In the genomic region with DNA sequence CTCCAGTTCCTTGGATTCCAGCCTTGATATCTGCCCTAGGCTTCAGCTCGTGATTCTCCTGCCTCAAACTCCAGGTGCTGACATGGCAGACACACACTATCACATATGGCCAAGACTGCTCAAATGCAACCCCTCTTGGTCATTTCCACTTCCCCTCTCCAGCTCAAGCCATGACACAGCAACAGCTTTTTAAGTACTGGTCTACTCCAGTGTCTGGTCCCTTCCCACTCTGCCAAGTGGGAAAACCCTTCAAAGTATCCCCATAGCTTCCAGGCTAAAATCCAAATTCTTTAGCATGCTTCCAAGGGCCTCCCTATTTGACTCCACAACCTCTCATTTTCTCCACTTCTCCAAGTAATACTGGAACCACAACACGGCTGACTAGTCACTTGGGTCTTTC, we compare ENCODE assay signal across 8 mouse cellular contexts. TPM values are rescaled to one million over a fixed set of nuclear protein-coding genes. Genes with fewer than 3 reads are reported as not detected.
A peak's percentile ranks its signal among the peaks of the same experiment; 100 is the strongest.
DNase-seq lines count a peak whose midpoint lies in the region; ATAC-seq and TF ChIP-seq lines count a peak whose summit lies in the region.

No protein-coding gene starts in this region.

- no peaks in the 10 kb centered on the region for H3K36me3 ChIP-seq in kidney, embryonic 15.5 days
- no peaks in the 10 kb centered on the region for H3K36me3 ChIP-seq in embryonic facial prominence, embryonic 10.5 days (replicated peaks)
- no peaks in the 10 kb centered on the region for H3K36me3 ChIP-seq in hindbrain, postnatal 0 days (ENCODE audit: insufficient read depth, low read length)
- H3K36me3 ChIP-seq in midbrain, embryonic 16.5 days (ENCODE audit: control insufficient read depth, insufficient read depth, low read length): no peaks in the 10 kb centered on the region

- peak overlapping the region; percentile 84; the same call in 1 of the 2 replicates for H3K9ac ChIP-seq in kidney, embryonic 15.5 days
- peak overlapping the region; percentile 28 for H3K9ac ChIP-seq in hindbrain, postnatal 0 days (replicated peaks; ENCODE audit: low read length)
- peak overlapping the region; percentile 32; the same call in 1 of the 2 replicates for H3K9ac ChIP-seq in midbrain, embryonic 16.5 days (ENCODE audit: low read depth, low read length)

- intact Hi-C loops in left cerebral cortex, postnatal 10 days (cut with DNase I): no loop called here

- no peak for TF ChIP-seq CTCF in hindbrain, postnatal 0 days (IDR thresholded peaks at IDR 0.05; ENCODE audit: low read depth)

- H3K4me1 ChIP-seq in kidney, embryonic 15.5 days: peaks cover 33% of the 10 kb centered on the region
- H3K4me1 ChIP-seq in embryonic facial prominence, embryonic 10.5 days: peaks cover 25% of the 10 kb centered on the region
- H3K4me1 ChIP-seq in hindbrain, postnatal 0 days (ENCODE audit: insufficient read depth, low read length): peaks cover 17% of the 10 kb centered on the region
- H3K4me1 ChIP-seq in midbrain, embryonic 16.5 days (ENCODE audit: control insufficient read depth, insufficient read depth, low read length): peaks cover 30% of the 10 kb centered on the region

- WGBS in kidney, embryonic 15.5 days: 45% methylated on average over 2 of the region's 2 CpGs
- WGBS in embryonic facial prominence, embryonic 10.5 days: 70% methylated on average over 2 of the region's 2 CpGs
- 60% methylated on average over 2 of the region's 2 CpGs for WGBS in hindbrain, postnatal 0 days
- 75% methylated on average over 2 of the region's 2 CpGs for WGBS in midbrain, embryonic 16.5 days

- ATAC-seq in kidney, embryonic 15.5 days (replicated peaks; ENCODE audit: low FRiP score): no peak
- ATAC-seq in hindbrain, postnatal 0 days: no peak
- no peak for ATAC-seq in midbrain, embryonic 16.5 days

- H3K4me3 ChIP-seq in kidney, embryonic 15.5 days (replicated peaks): peak overlapping the region; percentile 86
- peak overlapping the region; percentile 88 for H3K4me3 ChIP-seq in embryonic facial prominence, embryonic 10.5 days
- H3K4me3 ChIP-seq in hindbrain, postnatal 0 days (ENCODE audit: low read length): no peak overlapping the region
- H3K4me3 ChIP-seq in midbrain, embryonic 16.5 days (ENCODE audit: low read depth, low read length): no peak overlapping the region; the same call in 1 of the 2 replicates

- H3K27ac ChIP-seq in kidney, embryonic 15.5 days: peak overlapping the region; percentile 41
- H3K27ac ChIP-seq in embryonic facial prominence, embryonic 10.5 days (replicated peaks): no peak overlapping the region
- no peak overlapping the region for H3K27ac ChIP-seq in hindbrain, postnatal 0 days
- H3K27ac ChIP-seq in midbrain, embryonic 16.5 days (ENCODE audit: low read length): no peak overlapping the region

- no peaks in the 10 kb centered on the region for H3K27me3 ChIP-seq in kidney, embryonic 15.5 days
- no peaks in the 10 kb centered on the region for H3K27me3 ChIP-seq in embryonic facial prominence, embryonic 10.5 days (replicated peaks; ENCODE audit: low read depth, poor library complexity, severe bottlenecking)
- H3K27me3 ChIP-seq in hindbrain, postnatal 0 days (ENCODE audit: insufficient read depth, low read length): no peaks in the 10 kb centered on the region
- no peaks in the 10 kb centered on the region for H3K27me3 ChIP-seq in midbrain, embryonic 16.5 days (ENCODE audit: control insufficient read depth, insufficient read depth, low read depth, low read length)

- no peak for DNase-seq in kidney, postnatal 4 days
- no peak for DNase-seq in embryonic facial prominence, embryonic 10.5 days (ENCODE audit: low spot score)
- no peak for DNase-seq in hindbrain, postnatal 0 days (ENCODE audit: low spot score)
- DNase-seq in left cerebral cortex, postnatal 10 days (ENCODE audit: extremely low spot score in 1 of 2, low spot score in 2 of 2): no peak
- DNase-seq in cerebellum, postnatal 36 days: no peak
- no peak for DNase-seq in urinary bladder, postnatal 4 days (ENCODE audit: low spot score in 2 of 2)

- no peaks in the 10 kb centered on the region for H3K9me3 ChIP-seq in kidney, embryonic 15.5 days (replicated peaks)
- no peaks in the 10 kb centered on the region for H3K9me3 ChIP-seq in embryonic facial prominence, embryonic 10.5 days
- no peaks in the 10 kb centered on the region for H3K9me3 ChIP-seq in hindbrain, postnatal 0 days (ENCODE audit: low read length)
- H3K9me3 ChIP-seq in midbrain, embryonic 16.5 days (replicated peaks; ENCODE audit: control insufficient read depth, low read length, poor library complexity, severe bottlenecking): no peaks in the 10 kb centered on the region

- peak overlapping the region; percentile 87 for H3K4me2 ChIP-seq in kidney, embryonic 15.5 days
- peak overlapping the region; percentile 67 for H3K4me2 ChIP-seq in hindbrain, postnatal 0 days (ENCODE audit: low read depth, low read length)
- H3K4me2 ChIP-seq in midbrain, embryonic 16.5 days (ENCODE audit: low read length): peak overlapping the region; percentile 55

RNA-seq across cellular contexts. Expression of a gene that starts 1.8 kb away (rescaled TPM):
- polyA plus RNA-seq in kidney, embryonic 15.5 days (2015; fragmentation: Nextera tagmentation; extraction: Ambion mirVana): 71.3 and 79.5 TPM in 2 replicates
- 72.6 and 73.9 TPM in 2 replicates for polyA plus RNA-seq in embryonic facial prominence, embryonic 10.5 days (2016; fragmentation: Nextera tagmentation; extraction: Ambion mirVana)
- total RNA-seq in hindbrain, postnatal 0 days (2014; rRNA removed): 133 and 141 TPM in 2 replicates
- polyA plus RNA-seq in hindbrain, postnatal 0 days (2015; fragmentation: Nextera tagmentation; extraction: Ambion mirVana): 59.9 and 60.1 TPM in 2 replicates
- polyA plus RNA-seq in midbrain, embryonic 16.5 days (2015; fragmentation: Nextera tagmentation; extraction: Ambion mirVana): 70.3 and 75.0 TPM in 2 replicates
- 100 to 1,000 TPM; 203 to 204 TPM for total RNA-seq in left cerebral cortex, postnatal 10 days (2021)

RNA-seq across cellular contexts. Expression of a gene that starts 48.0 kb away (rescaled TPM):
- 76.1 and 82.4 TPM in 2 replicates for polyA plus RNA-seq in kidney, embryonic 15.5 days (2015; fragmentation: Nextera tagmentation; extraction: Ambion mirVana)
- 50.6 and 53.4 TPM in 2 replicates for polyA plus RNA-seq in embryonic facial prominence, embryonic 10.5 days (2016; fragmentation: Nextera tagmentation; extraction: Ambion mirVana)
- total RNA-seq in hindbrain, postnatal 0 days (2014; rRNA removed): 29.0 and 36.4 TPM in 2 replicates
- 88.5 and 89.7 TPM in 2 replicates for polyA plus RNA-seq in hindbrain, postnatal 0 days (2015; fragmentation: Nextera tagmentation; extraction: Ambion mirVana)
- 83.4 and 91.8 TPM in 2 replicates for polyA plus RNA-seq in midbrain, embryonic 16.5 days (2015; fragmentation: Nextera tagmentation; extraction: Ambion mirVana)
- 10 to 100 TPM; 74.2 to 77.4 TPM for total RNA-seq in left cerebral cortex, postnatal 10 days (2021)

Comparison
In these comparisons a context has a peak if more than half of its experiments do, and no peak if none do; other contexts are left out.
1. H3K4me3 ChIP-seq: peak in kidney, embryonic 15.5 days (single experiment) and embryonic facial prominence, embryonic 10.5 days (single experiment); none in hindbrain, postnatal 0 days (single experiment) and midbrain, embryonic 16.5 days (single experiment).
2. H3K9ac ChIP-seq: peak in every context shown above with its lines; median percentile 84 in kidney, embryonic 15.5 days; 32 in midbrain, embryonic 16.5 days; 28 in hindbrain, postnatal 0 days.
3. Peak in every context shown above with its lines, with median percentiles within 50 percentile points of each other: H3K4me2 ChIP-seq.